Mouse (Mus musculus) spleen, adult 2 months (tissue): ENCODE measurements around the gene Myzap. TPM values are rescaled to one million over a fixed set of nuclear protein-coding genes. Genes with fewer than 3 reads are reported as not detected.

Source experiments
- DNase-seq, 2 experiments: peaks; one replicate each; pipeline versions ENCODE4 v3.0.0 to v3.0.0-alpha.2; 2012 to 2021; ENCODE audit warnings: low spot score in 2 of 2, low read depth in 1 of 2
- H3K27ac ChIP-seq: fragments of 200-500 bp; 2 replicates; pipeline ENCODE4 v1.5.1; 2012; ENCODE audit warnings: low read length, inconsistent platforms; ENCODE audit not compliant: insufficient read depth
- H3K27me3 ChIP-seq: fragments of 200-500 bp; 2 replicates; pipeline ENCODE4 v1.6.1; 2012; ENCODE audit warnings: mild to moderate bottlenecking, moderate library complexity, low read length, inconsistent platforms; ENCODE audit not compliant: control insufficient read depth, insufficient read depth
- H3K36me3 ChIP-seq: fragments of 200-500 bp; 2 replicates; pipeline ENCODE4 v1.6.1; 2012; ENCODE audit warnings: mild to moderate bottlenecking, low read length, inconsistent platforms; ENCODE audit not compliant: control insufficient read depth, insufficient read depth
- H3K4me1 ChIP-seq: fragments of 200-500 bp; 2 replicates; pipeline ENCODE4 v1.6.1; 2011; ENCODE audit warnings: inconsistent platforms; ENCODE audit not compliant: control insufficient read depth, insufficient read depth, insufficient read length
- H3K4me3 ChIP-seq: fragments of 200-500 bp; 2 replicates; pipeline ENCODE4 v1.5.1; 2011; ENCODE audit warnings: mild to moderate bottlenecking, inconsistent platforms; ENCODE audit not compliant: insufficient read depth, insufficient read length; ENCODE audit errors: extremely low read depth
- CTCF ChIP-seq: fragments of 200-500 bp; IDR thresholded peaks from 2 replicates; pipeline ENCODE4 v1.5.1; 2011; ENCODE audit warnings: mild to moderate bottlenecking, inconsistent platforms; ENCODE audit not compliant: insufficient read depth, insufficient read length, insufficient replicate concordance; ENCODE audit errors: extremely low read depth
- POLR2A ChIP-seq: fragments of 200-500 bp; IDR thresholded peaks from 2 replicates; pipeline ENCODE4 v1.6.1; 2011; ENCODE audit warnings: low read depth, low read length, inconsistent platforms
- WGBS: fragments of 180-500 bp; shearing (Covaris S2); methylation state at CpG from one replicate; pipeline ENCODE4 v1.1.7; 2018; 5-methylcytosine and 5-hydroxymethylcytosine counted together
- polyA plus RNA-seq: library from polyadenylated mRNA; depleted of rRNA; stranded (reverse); fragments of >200 nt; gene quantifications from 2 replicates; pipeline ENCODE4 v1.2.3, GENCODE M21; 2012; rRNA removed

Myzap gene
- 1.6 and 1.8 TPM in 2 replicates for polyA plus RNA-seq

GRCm38 (mm10) chr9:71591938-71592548 is at the start of gene Myzap:
Gene Myzap (minus strand): TSS chr9:71592360.
- Histone ChIP-seq H3K4me1 (peaks cover 16% of the 10 kb centered on the region; the same call in 1 of the 2 replicates), H3K27me3 (no peaks in the 10 kb centered on the region), H3K36me3 (no peaks in the 10 kb centered on the region), H3K4me3 (peak within 1 kb of the TSS; percentile 64), H3K27ac (no peak within 1 kb of the TSS)
- DNase-seq: peak; percentile 50 to 89
- no peak for TF ChIP-seq POLR2A
- TF ChIP-seq CTCF: no peak
- whole genome bisulfite sequencing: 4% methylated on average over 29 of the region's 29 CpGs

- DNase-seq: no peak
- no peaks in the 10 kb centered on the region for H3K27me3 ChIP-seq
- no peak for TF ChIP-seq POLR2A
- TF ChIP-seq CTCF: no peak
- no peak overlapping the region for H3K27ac ChIP-seq
- WGBS: 86% methylated on average over 4 of the region's 4 CpGs
- no peaks in the 10 kb centered on the region for H3K36me3 ChIP-seq
- no peaks in the 10 kb centered on the region for H3K4me1 ChIP-seq
- H3K4me3 ChIP-seq: no peak overlapping the region
Observed at GRCm38 (mm10) chr9:71640361-71640927, 48.3 kb upstream of the Myzap start.

- 93% methylated on average over 11 of the region's 11 CpGs for WGBS
- no peak overlapping the region for H3K4me3 ChIP-seq
- H3K27me3 ChIP-seq: no peaks in the 10 kb centered on the region
- TF ChIP-seq POLR2A (no peak), CTCF (no peak)
- DNase-seq: no peak
- H3K4me1 ChIP-seq: no peaks in the 10 kb centered on the region
- no peaks in the 10 kb centered on the region for H3K36me3 ChIP-seq
- no peak overlapping the region for H3K27ac ChIP-seq
Observed at GRCm38 (mm10) chr9:71638198-71638597, 46.0 kb upstream of the Myzap start.

- Histone ChIP-seq H3K27ac (no peak overlapping the region), H3K4me3 (no peak overlapping the region), H3K4me1 (no peaks in the 10 kb centered on the region), H3K36me3 (no peaks in the 10 kb centered on the region), H3K27me3 (no peaks in the 10 kb centered on the region)
- no peak for DNase-seq
- TF ChIP-seq CTCF (no peak), POLR2A (no peak)
- WGBS: 97% methylated on average over 1 of the region's 1 CpGs
Observed at GRCm38 (mm10) chr9:71636854-71637253, 44.7 kb upstream of the Myzap start.

GRCm38 (mm10) chr9:71635627-71636026 is 43.5 kb upstream of the Myzap start:
- Histone ChIP-seq H3K4me1 (no peaks in the 10 kb centered on the region), H3K4me3 (no peak overlapping the region), H3K27me3 (no peaks in the 10 kb centered on the region), H3K27ac (no peak overlapping the region), H3K36me3 (no peaks in the 10 kb centered on the region)
- WGBS: 80% methylated on average over 1 of the region's 1 CpGs
- DNase-seq: no peak
- no peak for TF ChIP-seq CTCF
- no peak for TF ChIP-seq POLR2A

GRCm38 (mm10) chr9:71634916-71635315 is 42.8 kb upstream of the Myzap start:
- TF ChIP-seq CTCF: no peak
- no peak overlapping the region for H3K4me3 ChIP-seq
- no peaks in the 10 kb centered on the region for H3K27me3 ChIP-seq
- WGBS: 74% methylated on average over 2 of the region's 2 CpGs
- H3K36me3 ChIP-seq: no peaks in the 10 kb centered on the region
- no peaks in the 10 kb centered on the region for H3K4me1 ChIP-seq
- DNase-seq: no peak
- H3K27ac ChIP-seq: no peak overlapping the region

GRCm38 (mm10) chr9:71628921-71629320 is 36.8 kb upstream of the Myzap start:
- Histone ChIP-seq H3K27ac (no peak overlapping the region), H3K27me3 (no peaks in the 10 kb centered on the region), H3K36me3 (no peaks in the 10 kb centered on the region), H3K4me3 (no peak overlapping the region), H3K4me1 (no peaks in the 10 kb centered on the region)
- TF ChIP-seq CTCF (no peak), POLR2A (no peak)
- WGBS: 83% methylated on average over 6 of the region's 6 CpGs
- DNase-seq: no peak
